Mouse (Mus musculus): ENCODE data around the gene Scmh1. TPM values are rescaled to one million over a fixed set of nuclear protein-coding genes. Genes with fewer than 3 reads are reported as not detected.
"Not testable (repeated sequence)": the region's sequence is repeated elsewhere in the genome, so short reads cannot be mapped to it uniquely, and the experiment has no call there.

Scmh1 gene
- polyA plus RNA-seq, 1 experiment, result 87.7 TPM

DNA sequence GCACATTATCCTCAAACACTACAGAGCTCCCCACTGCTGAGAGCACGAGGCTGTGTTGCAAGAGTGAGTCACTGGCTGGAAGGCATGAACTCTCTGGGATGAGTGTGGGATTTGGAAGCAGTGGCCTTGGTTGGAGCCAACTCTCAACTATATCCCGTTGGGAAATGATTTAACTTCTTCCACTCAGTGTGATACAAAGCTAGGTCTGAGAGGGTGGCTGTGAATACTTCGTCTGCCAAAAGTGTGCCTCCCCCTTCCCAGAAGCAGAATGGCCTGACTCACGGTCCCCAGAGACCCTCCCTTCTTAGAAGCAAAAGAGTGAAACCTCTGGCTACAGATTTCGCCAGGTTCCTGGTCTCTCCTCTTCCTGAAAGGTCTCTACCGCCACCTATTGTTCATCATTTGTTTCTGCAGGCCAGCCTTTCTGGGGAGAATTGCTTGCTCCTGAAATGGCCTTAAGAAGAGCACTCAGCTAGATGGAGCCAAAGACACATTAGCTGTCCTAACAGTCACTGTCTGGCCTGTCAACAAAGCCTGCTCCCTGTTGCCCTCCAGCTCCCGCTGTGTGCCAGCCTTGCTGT is 24.2 kb upstream of the Scmh1 start:
- Histone ChIP-seq H3K27ac (ENCODE audit: insufficient read depth, low read length) (no peak overlapping the region), H3K4me3 (ENCODE audit: insufficient read depth, low read length) (no peak overlapping the region), H3K4me1 (ENCODE audit: control insufficient read depth, insufficient read depth, low read length) (no peaks in the 10 kb centered on the region)
- TF ChIP-seq CTCF (IDR thresholded peaks at IDR 0.05; ENCODE audit: extremely low read depth, insufficient read depth, low read length) (peak; percentile 86), POLR2A (IDR thresholded peaks at IDR 0.05; ENCODE audit: extremely low read depth, insufficient read depth, low read length) (no peak)

DNA sequence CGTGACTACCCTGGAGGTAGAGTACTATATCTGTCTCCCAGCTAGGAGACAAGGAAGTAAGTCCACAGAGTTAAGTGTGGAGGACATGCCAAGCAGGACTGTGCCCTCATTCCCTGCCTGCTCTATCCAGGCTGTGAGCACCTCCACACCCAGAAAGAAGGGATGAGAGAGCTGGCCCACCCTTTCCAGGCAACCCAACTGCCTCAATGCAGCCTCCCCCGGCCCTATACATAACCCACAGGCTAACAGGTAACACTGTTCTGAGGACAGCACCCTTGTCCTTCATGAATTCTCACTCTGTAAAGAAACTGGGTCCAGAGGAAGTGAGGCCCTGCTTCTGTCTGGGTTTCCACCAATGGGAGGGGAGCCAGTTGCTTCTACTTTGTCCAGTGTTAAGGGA is 19.6 kb upstream of the Scmh1 start:
- no peaks in the 10 kb centered on the region for H3K4me1 ChIP-seq (ENCODE audit: control insufficient read depth, insufficient read depth, low read length)
- TF ChIP-seq CTCF (IDR thresholded peaks at IDR 0.05; ENCODE audit: extremely low read depth, insufficient read depth, low read length) (no peak), POLR2A (IDR thresholded peaks at IDR 0.05; ENCODE audit: extremely low read depth, insufficient read depth, low read length) (no peak)
- H3K4me3 ChIP-seq (ENCODE audit: insufficient read depth, low read length), result no peak overlapping the region
- H3K27ac ChIP-seq (ENCODE audit: insufficient read depth, low read length), result no peak overlapping the region

DNA sequence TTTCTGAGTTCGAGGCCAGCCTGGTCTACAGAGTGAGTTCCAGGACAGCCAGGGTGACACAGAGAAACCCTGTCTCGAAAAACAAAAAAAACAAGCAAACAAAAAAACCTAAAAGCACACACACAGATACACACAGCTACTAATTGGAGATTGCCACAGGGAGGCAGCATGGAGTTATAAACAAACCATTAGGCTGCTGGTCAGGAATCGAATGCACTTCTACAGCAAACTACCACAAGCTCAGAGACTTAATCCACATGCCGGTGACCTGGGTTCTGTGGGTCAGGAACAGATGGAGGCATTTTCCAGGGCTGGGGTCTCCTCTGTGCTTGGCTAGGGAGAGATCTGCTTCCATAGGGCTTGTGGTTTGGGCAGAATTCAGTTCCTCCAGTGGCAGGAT is 17.6 kb upstream of the Scmh1 start:
- H3K4me1 ChIP-seq (ENCODE audit: control insufficient read depth, insufficient read depth, low read length), result no peaks in the 10 kb centered on the region
- no peak for TF ChIP-seq POLR2A (IDR thresholded peaks at IDR 0.05; ENCODE audit: extremely low read depth, insufficient read depth, low read length)
- TF ChIP-seq CTCF (IDR thresholded peaks at IDR 0.05; ENCODE audit: extremely low read depth, insufficient read depth, low read length), result peak; percentile 40; the same call in 1 of the 2 replicates
- no peak overlapping the region for H3K27ac ChIP-seq (ENCODE audit: insufficient read depth, low read length)
- H3K4me3 ChIP-seq (ENCODE audit: insufficient read depth, low read length), result no peak overlapping the region

DNA sequence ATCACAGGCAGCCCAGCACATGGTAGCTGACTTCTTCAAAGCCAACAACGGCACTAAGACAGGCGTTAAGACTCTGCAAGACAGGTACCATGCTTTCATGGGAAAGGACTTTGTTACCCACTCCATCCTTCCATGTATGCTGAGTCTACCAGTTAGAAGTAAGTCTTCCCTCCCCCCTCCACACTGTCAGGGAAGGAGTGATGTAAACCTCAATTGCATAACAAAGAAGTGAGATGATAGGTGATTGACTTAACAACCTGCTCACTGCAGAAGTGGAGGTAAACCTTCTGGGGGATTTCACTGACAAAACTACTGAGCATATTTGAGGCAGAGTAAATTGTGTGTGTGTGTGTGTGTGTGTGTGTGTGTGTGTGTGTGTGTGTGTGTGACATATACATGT is 17.1 kb upstream of the Scmh1 start:
- Histone ChIP-seq H3K27ac (ENCODE audit: insufficient read depth, low read length) (no peak overlapping the region), H3K4me1 (ENCODE audit: control insufficient read depth, insufficient read depth, low read length) (no peaks in the 10 kb centered on the region), H3K4me3 (ENCODE audit: insufficient read depth, low read length) (no peak overlapping the region)
- no peak for TF ChIP-seq CTCF (IDR thresholded peaks at IDR 0.05; ENCODE audit: extremely low read depth, insufficient read depth, low read length)
- no peak for TF ChIP-seq POLR2A (IDR thresholded peaks at IDR 0.05; ENCODE audit: extremely low read depth, insufficient read depth, low read length)

DNA sequence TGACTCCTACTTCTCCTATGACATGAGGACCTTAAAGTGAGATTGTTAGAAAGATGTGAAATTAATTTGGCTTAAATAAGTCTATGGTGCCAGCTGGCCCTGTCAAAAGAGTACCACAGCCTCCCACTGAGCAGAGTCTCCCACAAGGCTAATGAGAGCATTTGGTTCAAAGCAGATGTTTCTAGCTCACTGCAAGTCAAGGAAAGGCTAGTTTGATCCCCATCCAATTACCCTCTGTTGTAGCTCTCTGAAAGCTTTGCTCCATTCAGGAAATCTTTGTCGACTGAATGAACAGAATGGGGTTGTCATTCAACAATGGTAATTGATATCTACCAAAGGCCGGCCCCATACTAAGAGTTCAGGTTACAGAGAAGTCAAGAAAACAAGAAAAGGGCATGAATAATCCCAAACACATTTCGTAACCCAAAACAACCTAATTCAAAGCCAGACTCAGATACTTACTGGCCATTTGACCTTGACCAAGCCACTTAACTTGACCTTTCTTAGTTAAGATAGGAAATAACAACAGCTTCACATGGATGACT is 16.0 kb upstream of the Scmh1 start:
- Histone ChIP-seq H3K4me1 (ENCODE audit: control insufficient read depth, insufficient read depth, low read length) (no peaks in the 10 kb centered on the region), H3K4me3 (ENCODE audit: insufficient read depth, low read length) (no peak overlapping the region), H3K27ac (ENCODE audit: insufficient read depth, low read length) (no peak overlapping the region)
- TF ChIP-seq POLR2A (IDR thresholded peaks at IDR 0.05; ENCODE audit: extremely low read depth, insufficient read depth, low read length) (no peak), CTCF (IDR thresholded peaks at IDR 0.05; ENCODE audit: extremely low read depth, insufficient read depth, low read length) (no peak)

DNA sequence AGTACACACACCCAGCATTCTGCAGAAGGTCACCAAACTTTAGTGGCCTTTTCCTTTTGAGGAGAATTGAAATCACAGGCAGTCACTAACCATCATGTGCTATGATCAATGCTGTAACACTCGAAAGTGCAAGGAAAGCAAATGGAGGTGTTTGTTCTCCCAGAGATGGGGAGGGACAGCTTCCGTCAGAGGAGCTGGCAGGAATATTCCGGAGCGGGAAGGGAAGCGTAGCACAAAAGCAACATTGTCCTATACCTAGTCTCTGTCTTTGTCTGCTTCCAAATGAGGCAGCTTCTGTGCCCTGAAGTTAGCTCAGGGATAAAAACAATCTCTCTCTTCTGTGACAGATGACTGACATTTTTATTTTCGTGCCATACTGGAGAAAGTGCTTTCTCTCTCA is 15.5 kb upstream of the Scmh1 start:
- Histone ChIP-seq H3K4me3 (ENCODE audit: insufficient read depth, low read length) (no peak overlapping the region), H3K27ac (ENCODE audit: insufficient read depth, low read length) (no peak overlapping the region), H3K4me1 (ENCODE audit: control insufficient read depth, insufficient read depth, low read length) (no peaks in the 10 kb centered on the region)
- TF ChIP-seq CTCF (IDR thresholded peaks at IDR 0.05; ENCODE audit: extremely low read depth, insufficient read depth, low read length) (no peak), POLR2A (IDR thresholded peaks at IDR 0.05; ENCODE audit: extremely low read depth, insufficient read depth, low read length) (no peak)

DNA sequence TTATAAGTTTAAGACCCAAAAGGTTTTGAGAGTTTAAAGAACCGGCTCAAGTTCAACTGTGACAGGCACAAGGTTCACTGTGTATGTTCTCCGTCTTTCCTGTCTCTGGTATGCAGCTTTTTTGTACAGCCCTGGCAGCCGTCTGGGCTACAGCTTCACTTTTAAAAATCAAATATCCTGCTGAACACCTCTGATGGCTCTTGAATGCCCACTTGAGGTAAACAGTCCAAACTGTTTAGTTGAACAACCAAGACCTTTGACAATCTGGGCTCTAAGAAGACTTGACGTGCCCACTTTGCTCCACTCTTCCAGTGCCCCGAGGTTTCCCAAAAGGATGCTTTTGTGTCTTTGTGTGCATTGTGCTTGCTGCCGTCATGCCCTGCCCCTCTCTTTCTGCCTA is 13.5 kb upstream of the Scmh1 start:
- Histone ChIP-seq H3K4me1 (ENCODE audit: control insufficient read depth, insufficient read depth, low read length) (no peaks in the 10 kb centered on the region), H3K4me3 (ENCODE audit: insufficient read depth, low read length) (no peak overlapping the region), H3K27ac (ENCODE audit: insufficient read depth, low read length) (no peak overlapping the region)
- TF ChIP-seq CTCF (IDR thresholded peaks at IDR 0.05; ENCODE audit: extremely low read depth, insufficient read depth, low read length) (no peak), POLR2A (IDR thresholded peaks at IDR 0.05; ENCODE audit: extremely low read depth, insufficient read depth, low read length) (no peak)

DNA sequence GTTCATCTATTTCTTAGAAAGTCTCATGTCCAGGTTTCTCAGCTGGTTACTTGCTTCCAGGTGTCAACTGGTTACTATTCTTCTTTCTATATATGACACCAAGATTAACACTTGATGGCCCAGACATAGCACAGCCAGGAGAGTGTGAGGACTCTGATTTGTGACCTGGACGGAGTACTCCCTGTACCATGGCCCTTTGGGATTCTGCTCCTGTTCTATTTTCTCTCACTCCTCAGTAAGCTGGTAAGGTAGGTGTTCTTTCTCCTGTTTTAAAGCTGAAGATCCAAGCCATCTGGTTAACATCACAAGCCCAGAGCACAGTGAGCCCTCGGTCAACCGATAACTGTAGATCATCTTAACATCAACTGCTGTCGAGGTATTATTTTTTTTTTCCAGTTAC is 12.7 kb upstream of the Scmh1 start:
- H3K4me1 ChIP-seq (ENCODE audit: control insufficient read depth, insufficient read depth, low read length), result no peaks in the 10 kb centered on the region
- no peak overlapping the region for H3K27ac ChIP-seq (ENCODE audit: insufficient read depth, low read length)
- H3K4me3 ChIP-seq (ENCODE audit: insufficient read depth, low read length), result no peak overlapping the region
- TF ChIP-seq CTCF (IDR thresholded peaks at IDR 0.05; ENCODE audit: extremely low read depth, insufficient read depth, low read length) (no peak), POLR2A (IDR thresholded peaks at IDR 0.05; ENCODE audit: extremely low read depth, insufficient read depth, low read length) (no peak)

DNA sequence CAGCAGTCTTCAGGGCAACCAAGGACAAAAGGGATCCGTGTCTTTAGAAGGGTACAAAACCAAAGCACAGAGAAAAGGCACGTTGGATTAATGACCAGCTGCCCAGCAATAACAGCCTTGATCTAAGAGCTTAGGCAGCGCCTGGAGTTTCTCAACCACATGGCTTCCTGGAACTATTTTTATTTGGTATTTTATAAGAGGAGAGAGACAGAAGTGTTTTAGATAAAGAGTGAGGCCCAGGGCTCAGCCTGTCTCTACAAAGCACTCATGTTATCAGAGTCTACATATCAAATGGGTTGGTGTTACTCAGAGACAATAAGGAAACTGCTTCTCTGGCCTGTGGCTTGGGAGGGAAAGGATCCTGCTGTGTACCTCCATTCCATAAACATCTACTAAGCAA is 12.3 kb upstream of the Scmh1 start:
- Histone ChIP-seq H3K27ac (ENCODE audit: insufficient read depth, low read length) (no peak overlapping the region), H3K4me1 (ENCODE audit: control insufficient read depth, insufficient read depth, low read length) (no peaks in the 10 kb centered on the region), H3K4me3 (ENCODE audit: insufficient read depth, low read length) (no peak overlapping the region)
- no peak for TF ChIP-seq POLR2A (IDR thresholded peaks at IDR 0.05; ENCODE audit: extremely low read depth, insufficient read depth, low read length)
- no peak for TF ChIP-seq CTCF (IDR thresholded peaks at IDR 0.05; ENCODE audit: extremely low read depth, insufficient read depth, low read length)

DNA sequence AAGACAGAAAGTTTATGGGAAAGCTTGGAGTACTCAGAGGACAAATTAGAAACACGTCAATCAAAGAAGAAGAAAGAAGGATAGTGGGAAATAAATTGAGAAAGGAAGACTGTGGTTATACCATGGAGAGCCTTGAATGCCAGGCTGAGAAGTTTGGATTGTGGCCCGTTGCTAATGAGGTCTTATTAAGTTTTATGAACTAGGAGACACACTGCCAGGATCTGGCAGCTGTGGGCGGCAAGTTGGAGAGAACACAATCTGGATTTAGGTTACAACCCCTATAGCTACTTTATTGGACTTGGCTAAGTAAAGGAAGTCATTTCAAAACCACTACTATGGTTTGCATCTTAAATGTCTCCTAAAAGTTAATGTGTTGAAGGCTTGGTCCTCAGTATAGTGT is 4.8 kb upstream of the Scmh1 start:
- H3K4me3 ChIP-seq (ENCODE audit: insufficient read depth, low read length), result no peak overlapping the region
- H3K4me1 ChIP-seq (ENCODE audit: control insufficient read depth, insufficient read depth, low read length), result no peaks in the 10 kb centered on the region
- TF ChIP-seq CTCF (IDR thresholded peaks at IDR 0.05; ENCODE audit: extremely low read depth, insufficient read depth, low read length) (no peak), POLR2A (IDR thresholded peaks at IDR 0.05; ENCODE audit: extremely low read depth, insufficient read depth, low read length) (no peak)
- H3K27ac ChIP-seq (ENCODE audit: insufficient read depth, low read length), result no peak overlapping the region

DNA sequence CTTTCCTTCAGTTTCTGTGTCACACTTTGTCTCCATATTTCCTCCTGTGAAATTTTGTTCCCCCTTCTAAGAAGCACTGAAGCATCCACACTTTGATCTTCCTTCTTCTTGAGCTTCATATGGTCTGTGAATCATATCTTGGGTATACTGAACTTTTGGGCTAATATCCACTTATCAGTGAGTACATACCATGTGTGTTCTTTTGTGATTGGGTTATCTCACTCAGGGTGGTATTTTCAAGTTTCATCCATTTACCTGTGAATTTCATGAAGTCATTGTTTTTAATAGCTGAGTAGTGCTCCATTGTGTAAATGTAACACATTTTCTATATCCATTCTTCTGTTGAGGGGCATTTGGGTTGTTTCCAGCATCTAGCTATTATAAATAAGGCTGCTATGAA is 3.0 kb upstream of the Scmh1 start:
- H3K4me1 ChIP-seq (ENCODE audit: control insufficient read depth, insufficient read depth, low read length), result not testable (repeated sequence)

More for the DNA sequence above, 3.0 kb upstream of the Scmh1 start:
- H3K27ac ChIP-seq (ENCODE audit: insufficient read depth, low read length); H3K4me3 ChIP-seq (ENCODE audit: insufficient read depth, low read length): not testable (repeated sequence)
